Mouse (Mus musculus) heart, embryonic 16.5 days (tissue): ENCODE data around the gene Mthfd2. TPM values are rescaled to one million over a fixed set of nuclear protein-coding genes. Genes with fewer than 3 reads are reported as not detected.
"Not testable (repeated sequence)": the region's sequence is repeated elsewhere in the genome, so short reads cannot be mapped to it uniquely, and the experiment has no call there.

Experiments
- ATAC-seq: fragments of 200-750 bp; cut with Nextera tagmentation; replicated peaks from 2 replicates; pipeline ENCODE4 v1.8.0; 2017; ENCODE audit warnings: moderate number of reproducible peaks; ENCODE audit not compliant: insufficient read depth, low FRiP score; ENCODE audit errors: extremely low read depth
- H3K27ac ChIP-seq: fragments of 300-500 bp; sonication (generic); 2 replicates; pipeline ENCODE4 v1.5.1; 2014; ENCODE audit warnings: mild to moderate bottlenecking, low read length, control low read depth, moderate library complexity
- H3K27me3 ChIP-seq: fragments of 300-500 bp; sonication (generic); 2 replicates; pipeline ENCODE4 v1.6.1; 2014; ENCODE audit warnings: low read length, mixed read lengths; ENCODE audit not compliant: control insufficient read depth, insufficient read depth
- H3K36me3 ChIP-seq: fragments of 300-500 bp; sonication (generic); 2 replicates; pipeline ENCODE4 v1.6.1; 2014; ENCODE audit not compliant: control insufficient read depth, insufficient read depth
- H3K4me1 ChIP-seq: fragments of 300-500 bp; sonication (generic); 2 replicates; pipeline ENCODE4 v1.6.1; 2014; ENCODE audit warnings: low read length, mixed read lengths; ENCODE audit not compliant: control insufficient read depth, insufficient read depth
- H3K4me2 ChIP-seq: fragments of 300-500 bp; sonication (generic); 2 replicates; pipeline ENCODE4 v1.6.1; 2014; ENCODE audit warnings: low read depth, mild to moderate bottlenecking, control low read depth, low read length
- H3K4me3 ChIP-seq: fragments of 300-500 bp; sonication (generic); 2 replicates; pipeline ENCODE4 v1.5.1; 2014; ENCODE audit warnings: mild to moderate bottlenecking, control low read depth, low read length
- H3K9ac ChIP-seq: fragments of 300-500 bp; sonication (generic); 2 replicates; pipeline ENCODE4 v1.6.1; 2014; ENCODE audit warnings: low read length, control low read depth
- H3K9me3 ChIP-seq: fragments of 300-500 bp; sonication (generic); replicated peaks from 2 replicates; pipeline ENCODE4 v1.6.1; 2016; ENCODE audit warnings: low read length; ENCODE audit not compliant: control insufficient read depth
- WGBS: fragments of 180-500 bp; shearing (Covaris S2); extraction: QIAGEN DNeasy Blood & Tissue Kit; methylation state at CpG from one replicate; pipeline ENCODE4 v1.1.7; 2014; 5-methylcytosine and 5-hydroxymethylcytosine counted together
- polyA plus RNA-seq: library from polyadenylated mRNA; unstranded; fragments of >200 nt; fragmentation: Nextera tagmentation; extraction: Ambion mirVana; gene quantifications from 2 replicates; pipeline ENCODE4 v1.2.1, GENCODE M21; 2015

The Mthfd2 gene
- polyA plus RNA-seq, 1 experiment from 2014 or later: 28.3 TPM

GRCm38 (mm10) chr6:83345285-83345684 lies 19.6 kb upstream of the Mthfd2 start:
- not testable (repeated sequence) for H3K4me3 ChIP-seq, H3K9ac ChIP-seq, H3K27me3 ChIP-seq, ATAC-seq, H3K27ac ChIP-seq, H3K9me3 ChIP-seq, H3K36me3 ChIP-seq, H3K4me1 ChIP-seq, H3K4me2 ChIP-seq
- 79% methylated on average over 8 of the region's 8 CpGs for WGBS

- H3K9me3 ChIP-seq: no peaks in the 10 kb centered on the region
- no peak for ATAC-seq
- 91% methylated on average over 2 of the region's 2 CpGs for WGBS
- H3K4me3 ChIP-seq: no peak overlapping the region
- peaks cover 28% of the 10 kb centered on the region for H3K36me3 ChIP-seq
- H3K9ac ChIP-seq: no peak overlapping the region
- H3K27me3 ChIP-seq: no peaks in the 10 kb centered on the region
- no peaks in the 10 kb centered on the region for H3K4me1 ChIP-seq
- no peak overlapping the region for H3K4me2 ChIP-seq
- no peak overlapping the region for H3K27ac ChIP-seq
Measured at GRCm38 (mm10) chr6:83342957-83343356, 17.2 kb upstream of the Mthfd2 start.

GRCm38 (mm10) chr6:83341387-83341786 lies 15.7 kb upstream of the Mthfd2 start:
- Histone ChIP-seq H3K36me3 (peaks cover 33% of the 10 kb centered on the region), H3K9me3 (no peaks in the 10 kb centered on the region), H3K4me2 (no peak overlapping the region), H3K4me1 (no peaks in the 10 kb centered on the region), H3K4me3 (no peak overlapping the region), H3K9ac (no peak overlapping the region), H3K27me3 (no peaks in the 10 kb centered on the region), H3K27ac (no peak overlapping the region)
- WGBS: 54% methylated on average over 3 of the region's 3 CpGs
- no peak for ATAC-seq

GRCm38 (mm10) chr6:83327591-83328190 lies 2.0 kb upstream of the Mthfd2 start:
- Histone ChIP-seq H3K27ac (no peak overlapping the region), H3K9me3 (no peaks in the 10 kb centered on the region), H3K4me2 (peak overlapping the region; percentile 89; the same call in 1 of the 2 replicates), H3K27me3 (no peaks in the 10 kb centered on the region), H3K36me3 (peaks cover 26% of the 10 kb centered on the region), H3K4me1 (peaks cover 13% of the 10 kb centered on the region), H3K4me3 (no peak overlapping the region), H3K9ac (no peak overlapping the region)
- 87% methylated on average over 3 of the region's 3 CpGs for WGBS
- ATAC-seq: no peak

- WGBS: 45% methylated on average over 6 of the region's 6 CpGs
Measured at GRCm38 (mm10) chr6:83326761-83327160, 1.1 kb upstream of the Mthfd2 start.

GRCm38 (mm10) chr6:83326394-83326736 lies 657 bp upstream of the Mthfd2 start:
- no peaks in the 10 kb centered on the region for H3K27me3 ChIP-seq
- peak overlapping the region; percentile 94 for H3K27ac ChIP-seq
- peak; percentile 38; the same call in 1 of the 2 replicates for ATAC-seq
- H3K9me3 ChIP-seq: no peaks in the 10 kb centered on the region
- 6% methylated on average over 6 of the region's 6 CpGs for WGBS
- peaks cover 16% of the 10 kb centered on the region for H3K36me3 ChIP-seq
- peak overlapping the region; percentile 89 for H3K4me2 ChIP-seq
- peaks cover 13% of the 10 kb centered on the region for H3K4me1 ChIP-seq
- peak overlapping the region; percentile 89 for H3K4me3 ChIP-seq
- H3K9ac ChIP-seq: peak overlapping the region; percentile 93

More at GRCm38 (mm10) chr6:83326761-83327160, 1.1 kb upstream of the Mthfd2 start:
- H3K4me3 ChIP-seq: peak overlapping the region; percentile 89
- no peak for ATAC-seq
- H3K27me3 ChIP-seq: no peaks in the 10 kb centered on the region
- peaks cover 13% of the 10 kb centered on the region for H3K4me1 ChIP-seq
- H3K27ac ChIP-seq: no peak overlapping the region
- H3K36me3 ChIP-seq: peaks cover 20% of the 10 kb centered on the region
- H3K9me3 ChIP-seq: no peaks in the 10 kb centered on the region
- H3K9ac ChIP-seq: peak overlapping the region; percentile 93
- peak overlapping the region; percentile 89 for H3K4me2 ChIP-seq

GRCm38 (mm10) chr6:83323652-83324419 lies 1.9 kb downstream of the Mthfd2 start:
- Histone ChIP-seq H3K36me3 (no peaks in the 10 kb centered on the region), H3K4me2 (no peak overlapping the region), H3K4me3 (no peak overlapping the region), H3K4me1 (peaks cover 13% of the 10 kb centered on the region), H3K27ac (no peak overlapping the region), H3K9ac (no peak overlapping the region), H3K9me3 (no peaks in the 10 kb centered on the region), H3K27me3 (no peaks in the 10 kb centered on the region)
- 65% methylated on average over 8 of the region's 8 CpGs for WGBS
- ATAC-seq: no peak

GRCm38 (mm10) chr6:83322794-83323193 lies 2.9 kb downstream of the Mthfd2 start:
- no peak for ATAC-seq
- Histone ChIP-seq H3K36me3 (no peaks in the 10 kb centered on the region), H3K4me2 (no peak overlapping the region), H3K27ac (no peak overlapping the region), H3K4me1 (peaks cover 13% of the 10 kb centered on the region), H3K27me3 (no peaks in the 10 kb centered on the region), H3K9ac (no peak overlapping the region), H3K9me3 (no peaks in the 10 kb centered on the region), H3K4me3 (no peak overlapping the region)
- 59% methylated on average over 2 of the region's 2 CpGs for WGBS

- Histone ChIP-seq H3K36me3 (no peaks in the 10 kb centered on the region), H3K27me3 (no peaks in the 10 kb centered on the region), H3K4me2 (no peak overlapping the region), H3K9me3 (no peaks in the 10 kb centered on the region), H3K9ac (no peak overlapping the region), H3K27ac (no peak overlapping the region), H3K4me1 (peaks cover 11% of the 10 kb centered on the region), H3K4me3 (no peak overlapping the region)
- no peak for ATAC-seq
- 57% methylated on average over 1 of the region's 1 CpGs for WGBS
Measured at GRCm38 (mm10) chr6:83321927-83322326, 3.8 kb downstream of the Mthfd2 start.
